8 mouse cellular contexts compared by ENCODE assay signal in genomic region chr7:132575623-132576022, GRCm38 (mm10). TPM values are rescaled to one million over a fixed set of nuclear protein-coding genes. Genes with fewer than 3 reads are reported as not detected.
DNase-seq lines count a peak whose midpoint lies in the region; ATAC-seq and TF ChIP-seq lines count a peak whose summit lies in the region.

No protein-coding gene starts in this region.

- WGBS in forebrain, postnatal 0 days = 3% methylated on average over 13 of the region's 13 CpGs
- WGBS in hindbrain, embryonic 10.5 days = under 1% methylated on average over 13 of the region's 13 CpGs
- WGBS in lung, postnatal 0 days = 0% methylated on average over 13 of the region's 13 CpGs

- H3K9me3 ChIP-seq in forebrain, postnatal 0 days (ENCODE audit: low read length) = no peaks in the 10 kb centered on the region
- H3K9me3 ChIP-seq in hindbrain, embryonic 10.5 days = no peaks in the 10 kb centered on the region
- no peaks in the 10 kb centered on the region for H3K9me3 ChIP-seq in lung, postnatal 0 days (ENCODE audit: low read length)

- peak overlapping the region; percentile 65 for H3K9ac ChIP-seq in forebrain, postnatal 0 days
- H3K9ac ChIP-seq in lung, postnatal 0 days (replicated peaks; ENCODE audit: low read depth) = peak overlapping the region; percentile 71

- H3K4me3 ChIP-seq in forebrain, postnatal 0 days (ENCODE audit: low read depth, low read length) = peak overlapping the region; percentile 67
- peak overlapping the region; percentile 82 for H3K4me3 ChIP-seq in hindbrain, embryonic 10.5 days
- H3K4me3 ChIP-seq in lung, postnatal 0 days (ENCODE audit: low read depth, low read length) = peak overlapping the region; percentile 61

- H3K27me3 ChIP-seq in forebrain, postnatal 0 days (ENCODE audit: insufficient read depth, low read length) = peaks cover 4% of the 10 kb centered on the region; the same call in 1 of the 2 replicates
- peaks cover 36% of the 10 kb centered on the region for H3K27me3 ChIP-seq in hindbrain, embryonic 10.5 days (ENCODE audit: insufficient read depth, poor library complexity, severe bottlenecking)
- H3K27me3 ChIP-seq in lung, postnatal 0 days (replicated peaks; ENCODE audit: insufficient read depth, low read length) = no peaks in the 10 kb centered on the region

- peak overlapping the region; percentile 87 for H3K27ac ChIP-seq in forebrain, postnatal 0 days (ENCODE audit: low read depth, low read length)
- peak overlapping the region; percentile 96 for H3K27ac ChIP-seq in hindbrain, embryonic 10.5 days
- H3K27ac ChIP-seq in lung, postnatal 0 days (ENCODE audit: low read length) = peak overlapping the region; percentile 99

- DNase-seq in NIH3T3 (ENCODE audit: low read depth) = peak; percentile 94
- peak; percentile 75 for DNase-seq in cerebellum, adult 8-10 months
- DNase-seq in forebrain, postnatal 0 days = peak; percentile 87
- DNase-seq in hindbrain, embryonic 10.5 days (ENCODE audit: low spot score) = peak; percentile 87
- peak; percentile 91 for DNase-seq in layer of hippocampus, adult 9-11 months
- DNase-seq in lung, postnatal 0 days (ENCODE audit: low spot score) = peak; percentile 98
- DNase-seq in ovary, postnatal 36 days (ENCODE audit: low spot score) = peak; percentile 80
- DNase-seq in thymus, postnatal 25 days = peak; percentile 81

- peak; percentile 95 for ATAC-seq in forebrain, postnatal 0 days
- ATAC-seq in lung, postnatal 0 days = peak; percentile 91

- TF ChIP-seq EP300 in lung, postnatal 0 days (IDR thresholded peaks at IDR 0.05) = no peak; the same call in 1 of the 2 replicates

- peak; percentile 58 for TF ChIP-seq CTCF in forebrain, postnatal 0 days (IDR thresholded peaks at IDR 0.05; ENCODE audit: low read depth)
- peak; percentile 68 for TF ChIP-seq CTCF in lung, postnatal 0 days (IDR thresholded peaks at IDR 0.05)

- peaks cover 5% of the 10 kb centered on the region; the same call in 1 of the 2 replicates for H3K4me1 ChIP-seq in forebrain, postnatal 0 days (ENCODE audit: insufficient read depth)
- H3K4me1 ChIP-seq in hindbrain, embryonic 10.5 days (replicated peaks) = peaks cover 48% of the 10 kb centered on the region
- H3K4me1 ChIP-seq in lung, postnatal 0 days (ENCODE audit: insufficient read depth, low read depth, low read length) = peaks cover 7% of the 10 kb centered on the region; the same call in 1 of the 2 replicates

- peak overlapping the region; percentile 70 for H3K4me2 ChIP-seq in forebrain, postnatal 0 days (ENCODE audit: low read depth)
- H3K4me2 ChIP-seq in lung, postnatal 0 days (replicated peaks; ENCODE audit: low read depth, low read length) = peak overlapping the region; percentile 74

- no peaks in the 10 kb centered on the region for H3K36me3 ChIP-seq in forebrain, postnatal 0 days (ENCODE audit: insufficient read depth)
- no peaks in the 10 kb centered on the region for H3K36me3 ChIP-seq in hindbrain, embryonic 10.5 days
- H3K36me3 ChIP-seq in lung, postnatal 0 days (ENCODE audit: insufficient read depth, low read length) = no peaks in the 10 kb centered on the region

RNA-seq across cellular contexts. Expression of gene Oat, which starts 0.6 kb away (rescaled TPM):
- total RNA-seq in forebrain, postnatal 0 days (2014; rRNA removed) = 100 and 105 TPM in 2 replicates
- polyA plus RNA-seq in forebrain, postnatal 0 days (2015; fragmentation: Nextera tagmentation; extraction: Ambion mirVana) = 96.4 and 105 TPM in 2 replicates
- 121 and 139 TPM in 2 replicates for polyA plus RNA-seq in hindbrain, embryonic 10.5 days (2016; fragmentation: Nextera tagmentation; extraction: Ambion mirVana)
- 214 and 233 TPM in 2 replicates for polyA plus RNA-seq in lung, postnatal 0 days (2015; fragmentation: Nextera tagmentation; extraction: Ambion mirVana)

RNA-seq across cellular contexts. Expression of gene Nkx1-2, which starts 23.8 kb away (rescaled TPM):
- 0.08 TPM in 1 of 2 replicates, not detected in the other for total RNA-seq in forebrain, postnatal 0 days (2014; rRNA removed)
- not detected in 2 replicates for polyA plus RNA-seq in forebrain, postnatal 0 days (2015; fragmentation: Nextera tagmentation; extraction: Ambion mirVana)
- 1.1 and 1.3 TPM in 2 replicates for polyA plus RNA-seq in hindbrain, embryonic 10.5 days (2016; fragmentation: Nextera tagmentation; extraction: Ambion mirVana)
- polyA plus RNA-seq in lung, postnatal 0 days (2015; fragmentation: Nextera tagmentation; extraction: Ambion mirVana) = not detected in 2 replicates

RNA-seq across cellular contexts. Expression of gene Lhpp, which starts 34.8 kb away (rescaled TPM):
- 37.5 and 40.7 TPM in 2 replicates for total RNA-seq in forebrain, postnatal 0 days (2014; rRNA removed)
- 50.1 and 53.8 TPM in 2 replicates for polyA plus RNA-seq in forebrain, postnatal 0 days (2015; fragmentation: Nextera tagmentation; extraction: Ambion mirVana)
- 18.0 and 18.9 TPM in 2 replicates for polyA plus RNA-seq in hindbrain, embryonic 10.5 days (2016; fragmentation: Nextera tagmentation; extraction: Ambion mirVana)
- polyA plus RNA-seq in lung, postnatal 0 days (2015; fragmentation: Nextera tagmentation; extraction: Ambion mirVana) = 5.9 and 7.6 TPM in 2 replicates

Comparison
In these comparisons a context has a peak if more than half of its experiments do, and no peak if none do; other contexts are left out.
1. Peak in every context shown above with its lines: DNase-seq, ATAC-seq, H3K4me3 ChIP-seq and H3K27ac ChIP-seq.